Mouse (Mus musculus) left cerebral cortex, postnatal 36 days (tissue): Measurements from ENCODE around the gene Batf. TPM values are rescaled to one million over a fixed set of nuclear protein-coding genes. Genes with fewer than 3 reads are reported as not detected.
A peak's percentile ranks its signal among the peaks of the same experiment; 100 is the strongest.
"Not testable (repeated sequence)": the region's sequence is repeated elsewhere in the genome, so short reads cannot be mapped to it uniquely, and the experiment has no call there.

ENCODE experiments used
- DNase-seq, 2 experiments: peaks; one replicate each; pipeline ENCODE4 v3.0.0; 2021 to 2022; ENCODE audit warnings: low spot score in 2 of 2, mixed read lengths in 1 of 2
- intact Hi-C: fragments of 180-260 bp; cut with DNase I; formaldehyde crosslinking; loops from one replicate; pipeline ENCODE4 v1.15.1; 2025
- total RNA-seq, 2 experiments: library from RNA; stranded (reverse); gene quantifications; 2 replicates each; pipeline ENCODE4 v1.2.3; 2021

Batf gene
- total RNA-seq, 2 experiments from 2014 or later: 0.44 to 1.2 TPM

GRCm38 (mm10) chr12:85679117-85679516 is 7.4 kb upstream of the Batf start:
- intact Hi-C loops: no loop called here
- DNase-seq: no peak

GRCm38 (mm10) chr12:85679808-85680207 is 6.7 kb upstream of the Batf start:
- intact Hi-C loops: no loop called here
- DNase-seq: no peak

GRCm38 (mm10) chr12:85682328-85682727 is 4.1 kb upstream of the Batf start:
- intact Hi-C loops: no loop called here
- no peak for DNase-seq

GRCm38 (mm10) chr12:85684411-85685275 is 1.8 kb upstream of the Batf start:
- no peak for DNase-seq
- intact Hi-C loops: no loop called here

- DNase-seq: no peak
- intact Hi-C loops: no loop called here
Measured at GRCm38 (mm10) chr12:85687217-85687533, 706 bp downstream of the Batf start.

GRCm38 (mm10) chr12:85687846-85688245 is 1.4 kb downstream of the Batf start:
- intact Hi-C loops: no loop called here
- no peak for DNase-seq

- intact Hi-C loops: no loop called here
- no peak for DNase-seq
Measured at GRCm38 (mm10) chr12:85695787-85696186, 9.3 kb downstream of the Batf start.

- DNase-seq: no peak
Measured at GRCm38 (mm10) chr12:85696436-85696835, 10.0 kb downstream of the Batf start.

GRCm38 (mm10) chr12:85698179-85698578 is 11.7 kb downstream of the Batf start:
- DNase-seq, intact Hi-C loops: not testable (repeated sequence)

More at GRCm38 (mm10) chr12:85696436-85696835, 10.0 kb downstream of the Batf start:
- intact Hi-C loops: no loop called here

- intact Hi-C loops: no loop called here
- no peak for DNase-seq
Measured at GRCm38 (mm10) chr12:85700191-85700841, 13.8 kb downstream of the Batf start.

GRCm38 (mm10) chr12:85700842-85701223 is 14.4 kb downstream of the Batf start:
- DNase-seq: no peak
- intact Hi-C loops: no loop called here

GRCm38 (mm10) chr12:85702166-85703055 is 15.9 kb downstream of the Batf start:
- intact Hi-C loops: no loop called here
- no peak for DNase-seq

- no peak for DNase-seq
- intact Hi-C loops: no loop called here
Measured at GRCm38 (mm10) chr12:85703507-85703906, 17.0 kb downstream of the Batf start.

- DNase-seq: no peak
- intact Hi-C loops: no loop called here
Measured at GRCm38 (mm10) chr12:85704566-85704965, 18.1 kb downstream of the Batf start.

- intact Hi-C loops: no loop called here
- DNase-seq: peak; percentile 41 to 54
Measured at GRCm38 (mm10) chr12:85705002-85705830, 18.7 kb downstream of the Batf start.

GRCm38 (mm10) chr12:85705831-85706530 is 19.5 kb downstream of the Batf start:
- no peak for DNase-seq
- intact Hi-C loops: no loop called here

GRCm38 (mm10) chr12:85706906-85707305 is 20.4 kb downstream of the Batf start:
- no peak for DNase-seq
- intact Hi-C loops: no loop called here

- intact Hi-C loops: no loop called here
- no peak for DNase-seq
Measured at GRCm38 (mm10) chr12:85707391-85707790, 20.9 kb downstream of the Batf start.

GRCm38 (mm10) chr12:85708556-85708955 is 22.1 kb downstream of the Batf start:
- intact Hi-C loops: no loop called here
- no peak for DNase-seq
